Mouse (Mus musculus) G1E (cell line): ENCODE measurements around the gene Phc3.

Experiments
- CTCF ChIP-seq: IDR thresholded peaks from 2 replicates; pipeline ENCODE4 v1.5.1; 2012; ENCODE audit warnings: low read depth, low read length, inconsistent platforms, mixed read lengths
- GATA1 ChIP-seq: IDR thresholded peaks from 2 replicates; pipeline ENCODE4 v1.6.1; 2012; ENCODE audit warnings: borderline replicate concordance, low read length, inconsistent platforms, mixed read lengths

DNA sequence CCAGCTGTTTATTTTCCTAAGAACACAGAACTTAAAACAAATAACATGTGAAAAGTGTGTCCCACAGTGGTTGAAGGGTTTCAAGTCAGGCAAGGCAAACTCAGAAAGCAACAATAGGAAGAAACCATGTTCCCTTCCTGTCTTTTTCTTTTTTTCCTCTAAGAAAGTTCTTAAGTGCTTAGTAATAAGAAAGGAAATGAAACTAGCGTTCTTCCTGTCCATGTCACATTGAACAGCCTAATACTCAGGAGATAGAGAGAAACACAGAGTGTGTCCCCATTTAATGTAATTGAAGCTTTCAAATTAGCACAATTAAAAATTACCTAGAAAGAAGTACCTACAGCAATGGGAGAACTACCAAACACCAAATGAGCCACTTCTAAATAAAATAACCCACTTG, 64.6 kb downstream of the Phc3 start:
- TF ChIP-seq CTCF, result no peak
- TF ChIP-seq GATA1, result no peak
